Mouse (Mus musculus) MEL (cell line): ENCODE measurements at regions not wholly inside any gene's neighbourhood (a gene's known extent, or its start where the extent isn't known, plus 50 kb on each side); places are given as distances from the start of the nearest gene placed in this dataset.

Experiments
- CTCF ChIP-seq, 3 experiments: IDR thresholded peaks in 2 of 3; conservative IDR thresholded peaks in 1 of 3; 2 replicates each; pipeline ENCODE4 v1.5.1; 2011 to 2012; ENCODE audit warnings: low read length in 3 of 3, low read depth in 2 of 3, mild to moderate bottlenecking in 2 of 3, improper control_type of control experiment in 1 of 3, inconsistent platforms in 1 of 3, mixed read lengths in 1 of 3, moderate library complexity in 1 of 3; ENCODE audit not compliant: control insufficient read depth in 1 of 3, insufficient read depth in 1 of 3, poor library complexity in 1 of 3, severe bottlenecking in 1 of 3
- EP300 ChIP-seq, 2 experiments: IDR thresholded peaks; 2 replicates each; pipeline ENCODE4 v1.6.1; 2011; ENCODE audit warnings: improper control_type of control experiment in 2 of 2, low read length in 2 of 2, low read depth in 1 of 2, mild to moderate bottlenecking in 1 of 2
- ETS1 ChIP-seq: IDR thresholded peaks from 2 replicates; pipeline ENCODE4 v1.6.1; 2012; ENCODE audit warnings: low read depth, mild to moderate bottlenecking, inconsistent platforms, low read length, improper control_type of control experiment, moderate library complexity
- KAT2A ChIP-seq: conservative IDR thresholded peaks from 2 replicates; pipeline ENCODE4 v1.6.1; 2012; ENCODE audit warnings: low read depth, low read length, improper control_type of control experiment, inconsistent platforms
- MYC ChIP-seq: IDR thresholded peaks from 2 replicates; pipeline ENCODE4 v1.6.1; 2011; ENCODE audit warnings: low read depth, mild to moderate bottlenecking, low read length, improper control_type of control experiment, moderate library complexity
- NELFE ChIP-seq: IDR thresholded peaks from 2 replicates; pipeline ENCODE4 v1.6.1; 2011; ENCODE audit warnings: low read depth, low read length, improper control_type of control experiment
- POLR2A ChIP-seq, 2 experiments: IDR thresholded peaks; 2 replicates each; pipeline ENCODE4 v1.6.1; 2011 to 2012; ENCODE audit warnings: low read length in 2 of 2, mild to moderate bottlenecking in 2 of 2, control low read depth in 1 of 2, improper control_type of control experiment in 1 of 2, low read depth in 1 of 2, moderate library complexity in 1 of 2; ENCODE audit not compliant: control insufficient read depth in 1 of 2, insufficient read depth in 1 of 2, poor library complexity in 1 of 2
- ZMIZ1 ChIP-seq: IDR thresholded peaks from 2 replicates; pipeline ENCODE4 v1.6.1; 2012; ENCODE audit warnings: low read depth, mild to moderate bottlenecking, inconsistent platforms, low read length, improper control_type of control experiment, moderate library complexity

DNA sequence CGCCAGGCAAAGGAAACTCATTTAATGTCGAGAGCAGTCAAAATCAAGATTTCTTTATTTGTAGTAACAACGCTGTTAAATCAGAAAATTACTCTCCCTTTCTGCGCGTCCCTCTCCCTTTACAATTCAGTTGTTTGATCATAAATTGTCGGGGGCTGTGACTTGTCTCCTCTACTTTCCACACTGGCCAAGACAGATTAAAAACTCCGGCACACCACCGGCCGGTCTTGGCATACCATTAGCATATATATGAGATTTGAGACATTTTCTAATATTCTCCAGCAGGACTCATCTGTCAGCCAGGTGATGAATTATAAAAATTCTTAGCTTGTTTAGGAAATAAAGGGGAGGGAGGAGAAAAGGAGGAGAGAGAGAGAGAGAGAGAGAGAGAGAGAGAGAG is 162.8 kb upstream of the Irx4 start:
- TF ChIP-seq CTCF (IDR thresholded peaks at IDR 0.05 in 2 of 3, conservative IDR thresholded peaks at IDR 0.05 in 1 of 3; ENCODE audit: control insufficient read depth in 1 of 3, insufficient read depth in 1 of 3, low read depth in 2 of 3, low read length in 3 of 3, poor library complexity in 1 of 3, severe bottlenecking in 1 of 3) (no peak), POLR2A (IDR thresholded peaks at IDR 0.05; ENCODE audit: control insufficient read depth in 1 of 2, insufficient read depth in 1 of 2, low read depth in 1 of 2, low read length in 2 of 2, poor library complexity in 1 of 2) (no peak), MYC (no peak), EP300 (IDR thresholded peaks at IDR 0.05; ENCODE audit: low read depth in 1 of 2, low read length in 2 of 2) (no peak), KAT2A (no peak), ETS1 (no peak), NELFE (no peak), ZMIZ1 (no peak)
